Mouse (Mus musculus) liver, postnatal 0 days (tissue): ENCODE data around the gene Cxcr1. TPM values are rescaled to one million over a fixed set of nuclear protein-coding genes. Genes with fewer than 3 reads are reported as not detected.
"Not testable (repeated sequence)": the region's sequence is repeated elsewhere in the genome, so short reads cannot be mapped to it uniquely, and the experiment has no call there.

Experiments used
- ATAC-seq: fragments of 200-750 bp; cut with Nextera tagmentation; 2 replicates; pipeline ENCODE4 v1.8.0; 2017; ENCODE audit warnings: mild to moderate bottlenecking, moderate library complexity
- DNase-seq: peaks from one replicate; pipeline ENCODE4 v3.0.0-alpha.2; 2016
- H3K27ac ChIP-seq: fragments of 300-500 bp; sonication (generic); 2 replicates; pipeline ENCODE4 v1.5.1; 2014; ENCODE audit warnings: antibody characterized with exemption, moderate library complexity, mild to moderate bottlenecking, low read depth
- H3K27me3 ChIP-seq: fragments of 300-500 bp; sonication (generic); 2 replicates; pipeline ENCODE4 v1.6.1; 2014; ENCODE audit warnings: low read length, control low read depth, mixed read lengths; ENCODE audit not compliant: insufficient read depth
- H3K36me3 ChIP-seq: fragments of 300-500 bp; sonication (generic); replicated peaks from 2 replicates; pipeline ENCODE4 v1.6.1; 2014; ENCODE audit warnings: mild to moderate bottlenecking, control low read depth, low read length, moderate library complexity, mixed read lengths; ENCODE audit not compliant: insufficient read depth
- H3K4me1 ChIP-seq: fragments of 300-500 bp; sonication (generic); 2 replicates; pipeline ENCODE4 v1.6.1; 2014; ENCODE audit warnings: antibody characterized with exemption, mild to moderate bottlenecking, control low read depth; ENCODE audit not compliant: insufficient read depth
- H3K4me2 ChIP-seq: fragments of 300-500 bp; sonication (generic); 2 replicates; pipeline ENCODE4 v1.6.1; 2014; ENCODE audit warnings: low read depth, mild to moderate bottlenecking, low read length, moderate library complexity, mixed read lengths
- H3K4me3 ChIP-seq: fragments of 300-500 bp; sonication (generic); 2 replicates; pipeline ENCODE4 v1.5.1; 2014; ENCODE audit warnings: low read depth, low read length
- H3K9ac ChIP-seq: fragments of 300-500 bp; sonication (generic); replicated peaks from 2 replicates; pipeline ENCODE4 v1.6.1; 2014; ENCODE audit warnings: mild to moderate bottlenecking, moderate library complexity
- H3K9me3 ChIP-seq: fragments of 300-500 bp; sonication (generic); 2 replicates; pipeline ENCODE4 v1.6.1; 2016; ENCODE audit warnings: mild to moderate bottlenecking, control low read depth, low read length, mixed read lengths
- CTCF ChIP-seq: sonication (generic); IDR thresholded peaks from 2 replicates; pipeline ENCODE4 v1.5.1; 2016; ENCODE audit warnings: antibody characterized with exemption, low read depth
- EP300 ChIP-seq: IDR thresholded peaks from 2 replicates; pipeline ENCODE4 v1.6.1; 2016; ENCODE audit warnings: antibody characterized with exemption, low read depth, mild to moderate bottlenecking
- WGBS: fragments of 180-500 bp; shearing (Covaris S2); extraction: QIAGEN DNeasy Blood & Tissue Kit; methylation state at CpG from one replicate; pipeline ENCODE4 v1.1.7; 2014; ENCODE audit not compliant: insufficient replicate concordance; 5-methylcytosine and 5-hydroxymethylcytosine counted together
- polyA plus RNA-seq: library from polyadenylated mRNA; unstranded; fragments of >200 nt; fragmentation: Nextera tagmentation; extraction: Ambion mirVana; gene quantifications from 2 replicates; pipeline ENCODE4 v1.2.1, GENCODE M21; 2015

Cxcr1 gene
- polyA plus RNA-seq, 1 experiment from 2014 or later: not detected

GRCm38 (mm10) chr1:74175731-74176130 is 18.7 kb downstream of the Cxcr1 start:
- Histone ChIP-seq H3K4me2 (no peak overlapping the region), H3K36me3 (no peaks in the 10 kb centered on the region), H3K9me3 (no peaks in the 10 kb centered on the region), H3K4me3 (no peak overlapping the region), H3K9ac (no peak overlapping the region), H3K27me3 (no peaks in the 10 kb centered on the region), H3K27ac (no peak overlapping the region), H3K4me1 (peaks cover 7% of the 10 kb centered on the region; the same call in 1 of the 2 replicates)
- DNase-seq: no peak
- no peak for TF ChIP-seq EP300
- TF ChIP-seq CTCF: no peak
- 63% methylated on average over 4 of the region's 4 CpGs for WGBS
- no peak for ATAC-seq

- Histone ChIP-seq H3K4me1 (peaks cover 10% of the 10 kb centered on the region; the same call in 1 of the 2 replicates), H3K4me2 (no peak overlapping the region), H3K9me3 (no peaks in the 10 kb centered on the region), H3K36me3 (no peaks in the 10 kb centered on the region), H3K27me3 (no peaks in the 10 kb centered on the region), H3K9ac (no peak overlapping the region), H3K4me3 (no peak overlapping the region), H3K27ac (no peak overlapping the region)
- DNase-seq (no peak), ATAC-seq (no peak)
- TF ChIP-seq CTCF (no peak), EP300 (no peak)
- WGBS: 38% methylated on average over 3 of the region's 3 CpGs
These were observed 21.7 kb downstream of the Cxcr1 start for GRCm38 (mm10) chr1:74172722-74173121.

GRCm38 (mm10) chr1:74169721-74170120 is 24.7 kb downstream of the Cxcr1 start:
- WGBS: 61% methylated on average over 3 of the region's 3 CpGs

GRCm38 (mm10) chr1:74167136-74167535 is 27.3 kb downstream of the Cxcr1 start:
- Histone ChIP-seq H3K36me3 (no peaks in the 10 kb centered on the region), H3K27me3 (no peaks in the 10 kb centered on the region), H3K9ac (no peak overlapping the region), H3K4me1 (peaks cover 14% of the 10 kb centered on the region), H3K9me3 (no peaks in the 10 kb centered on the region), H3K4me3 (no peak overlapping the region), H3K27ac (peak overlapping the region; percentile 78), H3K4me2 (no peak overlapping the region)
- TF ChIP-seq CTCF (no peak), EP300 (peak; percentile 52; the same call in 1 of the 2 replicates)
- DNase-seq: peak; percentile 63
- peak; percentile 63; the same call in 1 of the 2 replicates for ATAC-seq
- 64% methylated on average over 5 of the region's 5 CpGs for WGBS

More at GRCm38 (mm10) chr1:74169721-74170120, 24.7 kb downstream of the Cxcr1 start:
- no peak overlapping the region for H3K27ac ChIP-seq
- no peaks in the 10 kb centered on the region for H3K36me3 ChIP-seq
- H3K4me3 ChIP-seq: no peak overlapping the region
- no peak overlapping the region for H3K4me2 ChIP-seq
- H3K4me1 ChIP-seq: peaks cover 14% of the 10 kb centered on the region
- H3K9me3 ChIP-seq: no peaks in the 10 kb centered on the region
- no peaks in the 10 kb centered on the region for H3K27me3 ChIP-seq
- no peak for ATAC-seq
- no peak for DNase-seq
- no peak overlapping the region for H3K9ac ChIP-seq
- TF ChIP-seq EP300 (no peak), CTCF (no peak)

GRCm38 (mm10) chr1:74160036-74160435 is 34.4 kb downstream of the Cxcr1 start:
- H3K4me2 ChIP-seq: no peak overlapping the region
- WGBS: 58% methylated on average over 2 of the region's 2 CpGs
- no peaks in the 10 kb centered on the region for H3K27me3 ChIP-seq
- no peak for ATAC-seq
- H3K27ac ChIP-seq: no peak overlapping the region
- H3K9ac ChIP-seq: no peak overlapping the region
- 0 out of 2 replicates have a peak, but pooled peaks cover 3% of the 10 kb centered on the region for H3K4me1 ChIP-seq
- H3K4me3 ChIP-seq: no peak overlapping the region
- no peak for DNase-seq
- no peak for TF ChIP-seq EP300
- no peak for TF ChIP-seq CTCF
- no peaks in the 10 kb centered on the region for H3K9me3 ChIP-seq
- H3K36me3 ChIP-seq: 0 out of 2 replicates have a peak, but pooled peaks cover 3% of the 10 kb centered on the region

DNA sequence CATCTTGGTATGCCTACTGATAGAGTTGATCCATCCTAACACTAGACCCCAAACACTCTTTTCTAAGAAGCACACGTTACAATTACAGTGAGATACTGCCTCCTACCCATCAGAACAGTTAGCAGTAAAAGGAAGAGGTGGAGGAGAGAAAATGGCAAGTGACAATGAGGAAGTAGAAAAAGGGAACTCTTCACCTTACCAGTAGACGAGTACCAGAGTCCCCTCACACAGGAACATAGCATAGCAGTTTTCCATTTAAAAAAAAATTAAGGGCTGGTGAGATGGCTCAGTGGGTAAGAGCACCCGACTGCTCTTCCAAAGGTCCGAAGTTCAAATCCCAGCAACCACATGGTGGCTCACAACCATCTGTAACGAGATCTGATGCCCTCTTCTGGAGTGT is 34.8 kb downstream of the Cxcr1 start:
- not testable (repeated sequence) for ATAC-seq, H3K36me3 ChIP-seq
- WGBS: 49% methylated on average over 4 of the region's 5 CpGs

GRCm38 (mm10) chr1:74156381-74156910 is 38.0 kb downstream of the Cxcr1 start:
- 0 out of 2 replicates have a peak, but pooled peaks cover 3% of the 10 kb centered on the region for H3K36me3 ChIP-seq
- H3K9me3 ChIP-seq: no peaks in the 10 kb centered on the region
- 0 out of 2 replicates have a peak overlapping the region, but pooled peaks have one; percentile 2 for H3K27ac ChIP-seq
- no peaks in the 10 kb centered on the region for H3K27me3 ChIP-seq
- 41% methylated on average over 14 of the region's 14 CpGs for WGBS
- ATAC-seq (no peak), DNase-seq (no peak)
- TF ChIP-seq CTCF (no peak), EP300 (no peak)
- peaks cover 3% of the 10 kb centered on the region; the same call in 1 of the 2 replicates for H3K4me1 ChIP-seq
- peak overlapping the region; percentile 24 for H3K4me3 ChIP-seq
- H3K4me2 ChIP-seq: peak overlapping the region; percentile 40
- H3K9ac ChIP-seq: no peak overlapping the region

More for the DNA sequence above, 34.8 kb downstream of the Cxcr1 start:
- H3K27ac ChIP-seq, H3K4me1 ChIP-seq, H3K4me2 ChIP-seq, H3K9me3 ChIP-seq, DNase-seq, H3K27me3 ChIP-seq, H3K9ac ChIP-seq, H3K4me3 ChIP-seq: not testable (repeated sequence)
